Mouse (Mus musculus): ENCODE data around the gene Fbxw11. TPM values are rescaled to one million over a fixed set of nuclear protein-coding genes. Genes with fewer than 3 reads are reported as not detected.
A peak's percentile ranks its signal among the peaks of the same experiment; 100 is the strongest.

Gene Fbxw11
- polyA plus RNA-seq, 1 experiment: 29.8 TPM

- no peaks in the 10 kb centered on the region for H3K4me1 ChIP-seq (ENCODE audit: control insufficient read depth, insufficient read depth, insufficient read length, low read length)
- H3K4me3 ChIP-seq (ENCODE audit: low read depth, low read length): no peak overlapping the region
- 91% methylated on average over 6 of the region's 6 CpGs for WGBS
- TF ChIP-seq POLR2A (IDR thresholded peaks at IDR 0.05; ENCODE audit: low read depth, low read length) (no peak), CTCF (IDR thresholded peaks at IDR 0.05; ENCODE audit: extremely low read depth, insufficient read length, insufficient replicate concordance, low read depth, low read length) (no peak)
- no peak overlapping the region for H3K27ac ChIP-seq (ENCODE audit: insufficient read depth, low read depth, low read length)
- no peaks in the 10 kb centered on the region for H3K36me3 ChIP-seq (ENCODE audit: control insufficient read depth, insufficient read depth, low read length)
- H3K27me3 ChIP-seq (ENCODE audit: control insufficient read depth, insufficient read depth, low read length): no peaks in the 10 kb centered on the region
Observed at GRCm38 (mm10) chr11:32704241-32704890, 61.8 kb downstream of the Fbxw11 start.

GRCm38 (mm10) chr11:32706406-32706993 is 64.0 kb downstream of the Fbxw11 start:
- TF ChIP-seq POLR2A (IDR thresholded peaks at IDR 0.05; ENCODE audit: low read depth, low read length) (no peak), CTCF (IDR thresholded peaks at IDR 0.05; ENCODE audit: extremely low read depth, insufficient read length, insufficient replicate concordance, low read depth, low read length) (no peak)
- WGBS: 51% methylated on average over 4 of the region's 4 CpGs
- H3K27me3 ChIP-seq (ENCODE audit: control insufficient read depth, insufficient read depth, low read length): no peaks in the 10 kb centered on the region

GRCm38 (mm10) chr11:32707481-32707880 is 65.0 kb downstream of the Fbxw11 start:
- Histone ChIP-seq H3K4me3 (ENCODE audit: low read depth, low read length) (no peak overlapping the region), H3K4me1 (ENCODE audit: control insufficient read depth, insufficient read depth, insufficient read length, low read length) (no peaks in the 10 kb centered on the region), H3K27me3 (ENCODE audit: control insufficient read depth, insufficient read depth, low read length) (no peaks in the 10 kb centered on the region), H3K27ac (ENCODE audit: insufficient read depth, low read depth, low read length) (no peak overlapping the region), H3K36me3 (ENCODE audit: control insufficient read depth, insufficient read depth, low read length) (peaks cover 7% of the 10 kb centered on the region)
- WGBS: 70% methylated on average over 3 of the region's 3 CpGs
- TF ChIP-seq POLR2A (IDR thresholded peaks at IDR 0.05; ENCODE audit: low read depth, low read length) (no peak), CTCF (IDR thresholded peaks at IDR 0.05; ENCODE audit: extremely low read depth, insufficient read length, insufficient replicate concordance, low read depth, low read length) (no peak)

More at GRCm38 (mm10) chr11:32706406-32706993, 64.0 kb downstream of the Fbxw11 start:
- no peaks in the 10 kb centered on the region for H3K36me3 ChIP-seq (ENCODE audit: control insufficient read depth, insufficient read depth, low read length)
- H3K27ac ChIP-seq (ENCODE audit: insufficient read depth, low read depth, low read length): no peak overlapping the region
- no peak overlapping the region for H3K4me3 ChIP-seq (ENCODE audit: low read depth, low read length)
- H3K4me1 ChIP-seq (ENCODE audit: control insufficient read depth, insufficient read depth, insufficient read length, low read length): no peaks in the 10 kb centered on the region

- Histone ChIP-seq H3K4me3 (ENCODE audit: low read depth, low read length) (no peak overlapping the region), H3K4me1 (ENCODE audit: control insufficient read depth, insufficient read depth, insufficient read length, low read length) (no peaks in the 10 kb centered on the region), H3K27ac (ENCODE audit: insufficient read depth, low read depth, low read length) (no peak overlapping the region), H3K36me3 (ENCODE audit: control insufficient read depth, insufficient read depth, low read length) (peaks cover 17% of the 10 kb centered on the region), H3K27me3 (ENCODE audit: control insufficient read depth, insufficient read depth, low read length) (no peaks in the 10 kb centered on the region)
- no peak for TF ChIP-seq POLR2A (IDR thresholded peaks at IDR 0.05; ENCODE audit: low read depth, low read length)
- TF ChIP-seq CTCF (IDR thresholded peaks at IDR 0.05; ENCODE audit: extremely low read depth, insufficient read length, insufficient replicate concordance, low read depth, low read length): no peak
- 83% methylated on average over 14 of the region's 14 CpGs for WGBS
Observed at GRCm38 (mm10) chr11:32708739-32709501, 66.4 kb downstream of the Fbxw11 start.

- H3K27me3 ChIP-seq (ENCODE audit: control insufficient read depth, insufficient read depth, low read length): no peaks in the 10 kb centered on the region
- H3K4me1 ChIP-seq (ENCODE audit: control insufficient read depth, insufficient read depth, insufficient read length, low read length): no peaks in the 10 kb centered on the region
- H3K4me3 ChIP-seq (ENCODE audit: low read depth, low read length): no peak overlapping the region
- TF ChIP-seq POLR2A (IDR thresholded peaks at IDR 0.05; ENCODE audit: low read depth, low read length): no peak
- no peak for TF ChIP-seq CTCF (IDR thresholded peaks at IDR 0.05; ENCODE audit: extremely low read depth, insufficient read length, insufficient replicate concordance, low read depth, low read length)
- peaks cover 17% of the 10 kb centered on the region for H3K36me3 ChIP-seq (ENCODE audit: control insufficient read depth, insufficient read depth, low read length)
- no peak overlapping the region for H3K27ac ChIP-seq (ENCODE audit: insufficient read depth, low read depth, low read length)
- 3% methylated on average over 1 of the region's 1 CpGs for WGBS
Observed at GRCm38 (mm10) chr11:32709563-32709962, 67.0 kb downstream of the Fbxw11 start.

GRCm38 (mm10) chr11:32714230-32714629 is 71.7 kb downstream of the Fbxw11 start:
- Histone ChIP-seq H3K4me1 (ENCODE audit: control insufficient read depth, insufficient read depth, insufficient read length, low read length) (peaks cover 7% of the 10 kb centered on the region; the same call in 1 of the 2 replicates), H3K27me3 (ENCODE audit: control insufficient read depth, insufficient read depth, low read length) (no peaks in the 10 kb centered on the region), H3K36me3 (ENCODE audit: control insufficient read depth, insufficient read depth, low read length) (peaks cover 17% of the 10 kb centered on the region), H3K27ac (ENCODE audit: insufficient read depth, low read depth, low read length) (no peak overlapping the region), H3K4me3 (ENCODE audit: low read depth, low read length) (no peak overlapping the region)
- WGBS: 74% methylated on average over 5 of the region's 5 CpGs
- no peak for TF ChIP-seq POLR2A (IDR thresholded peaks at IDR 0.05; ENCODE audit: low read depth, low read length)
- peak; percentile 68; the same call in 1 of the 2 replicates for TF ChIP-seq CTCF (IDR thresholded peaks at IDR 0.05; ENCODE audit: extremely low read depth, insufficient read length, insufficient replicate concordance, low read depth, low read length)

GRCm38 (mm10) chr11:32714896-32715295 is 72.4 kb downstream of the Fbxw11 start:
- Histone ChIP-seq H3K36me3 (ENCODE audit: control insufficient read depth, insufficient read depth, low read length) (peaks cover 17% of the 10 kb centered on the region), H3K27ac (ENCODE audit: insufficient read depth, low read depth, low read length) (no peak overlapping the region), H3K27me3 (ENCODE audit: control insufficient read depth, insufficient read depth, low read length) (no peaks in the 10 kb centered on the region), H3K4me1 (ENCODE audit: control insufficient read depth, insufficient read depth, insufficient read length, low read length) (peaks cover 7% of the 10 kb centered on the region; the same call in 1 of the 2 replicates), H3K4me3 (ENCODE audit: low read depth, low read length) (no peak overlapping the region)
- no peak for TF ChIP-seq CTCF (IDR thresholded peaks at IDR 0.05; ENCODE audit: extremely low read depth, insufficient read length, insufficient replicate concordance, low read depth, low read length)
- TF ChIP-seq POLR2A (IDR thresholded peaks at IDR 0.05; ENCODE audit: low read depth, low read length): no peak
- WGBS: 92% methylated on average over 2 of the region's 2 CpGs

Measured in small intestine, adult 2 months (tissue).